Comparison of ENCODE assay signal across 12 mouse cellular contexts in genomic region chr9:74854073-74854591, GRCm38 (mm10). TPM values are rescaled to one million over a fixed set of nuclear protein-coding genes. Genes with fewer than 3 reads are reported as not detected.
A peak's percentile ranks its signal among the peaks of the same experiment; 100 is the strongest.
DNase-seq lines count a peak whose midpoint lies in the region; ATAC-seq lines count a peak whose summit lies in the region.
"Had no signal": no experiment of that assay in that cellular context is flagged by ENCODE, and none has a peak within 500 bp of the region (broad histone marks: within the 10 kb centered on the region; RNA-seq: fewer than 3 reads in every experiment).

No protein-coding gene starts in this region.

- WGBS in kidney, embryonic 15.5 days: 1% methylated on average over 24 of the region's 25 CpGs
- under 1% methylated on average over 25 of the region's 25 CpGs for WGBS in kidney, embryonic 16.5 days
- WGBS in hindbrain, embryonic 16.5 days: under 1% methylated on average over 25 of the region's 25 CpGs
- WGBS in neural tube, embryonic 11.5 days: under 1% methylated on average over 25 of the region's 25 CpGs

- peaks cover 100% of the 10 kb centered on the region for H3K27me3 ChIP-seq in kidney, embryonic 15.5 days
- H3K27me3 ChIP-seq in kidney, embryonic 16.5 days (ENCODE audit: insufficient read depth, low read length): peaks cover 99% of the 10 kb centered on the region
- H3K27me3 ChIP-seq in hindbrain, embryonic 16.5 days (replicated peaks; ENCODE audit: control insufficient read depth, insufficient read depth, low read length): peaks cover 54% of the 10 kb centered on the region
- H3K27me3 ChIP-seq in neural tube, embryonic 11.5 days (ENCODE audit: control insufficient read depth, insufficient read depth, low read length): peaks cover 91% of the 10 kb centered on the region

- H3K9ac ChIP-seq in kidney, embryonic 15.5 days: no peak overlapping the region
- no peak overlapping the region for H3K9ac ChIP-seq in kidney, embryonic 16.5 days (replicated peaks; ENCODE audit: low read length)
- no peak overlapping the region for H3K9ac ChIP-seq in hindbrain, embryonic 16.5 days (ENCODE audit: low read depth, low read length)
- H3K9ac ChIP-seq in neural tube, embryonic 11.5 days (ENCODE audit: low read length): no peak overlapping the region
- H3K9ac ChIP-seq: liver, embryonic 14.5 days had no signal

- peak; percentile 67 for DNase-seq in embryo, embryonic 9.5 days (ENCODE audit: extremely low spot score)
- DNase-seq in neural tube, embryonic 11.5 days (ENCODE audit: low spot score): peak; percentile 55
- no peak for DNase-seq in layer of hippocampus, postnatal 25 days (ENCODE audit: extremely low spot score in 1 of 2, low spot score in 1 of 2)
- DNase-seq: layer of hippocampus, adult 9-11 months; right cerebral cortex, adult 18-20 months had no signal

- no peak overlapping the region for H3K27ac ChIP-seq in kidney, embryonic 15.5 days
- no peak overlapping the region for H3K27ac ChIP-seq in kidney, embryonic 16.5 days (ENCODE audit: low read length)
- no peak overlapping the region for H3K27ac ChIP-seq in hindbrain, embryonic 16.5 days (ENCODE audit: low read depth, low read length)
- no peak overlapping the region; the same call in 1 of the 2 replicates for H3K27ac ChIP-seq in neural tube, embryonic 11.5 days (ENCODE audit: low read depth, low read length)
- H3K27ac ChIP-seq: liver, embryonic 14.5 days had no signal

- ATAC-seq in kidney, embryonic 15.5 days (replicated peaks; ENCODE audit: low FRiP score): peak; percentile 43; the same call in 1 of the 2 replicates
- no peak for ATAC-seq in kidney, embryonic 16.5 days (ENCODE audit: low FRiP score, low TSS enrichment)
- peak; percentile 38; the same call in 1 of the 2 replicates for ATAC-seq in hindbrain, embryonic 16.5 days
- ATAC-seq in neural tube, embryonic 11.5 days (ENCODE audit: insufficient read depth, low FRiP score, low TSS enrichment): 0 out of 2 replicates have a peak, but pooled peaks have one; percentile 17
- no peak for ATAC-seq in cerebellum, adult (ENCODE audit: insufficient number of reproducible peaks, low FRiP score, low TSS enrichment)

- no peaks in the 10 kb centered on the region for H3K9me3 ChIP-seq in kidney, embryonic 15.5 days (replicated peaks)
- H3K9me3 ChIP-seq in kidney, embryonic 16.5 days (ENCODE audit: low read length): no peaks in the 10 kb centered on the region
- H3K9me3 ChIP-seq in hindbrain, embryonic 16.5 days (ENCODE audit: control insufficient read depth, low read length): no peaks in the 10 kb centered on the region
- no peaks in the 10 kb centered on the region for H3K9me3 ChIP-seq in neural tube, embryonic 11.5 days (ENCODE audit: control insufficient read depth, low read length)

- no peaks in the 10 kb centered on the region for H3K36me3 ChIP-seq in kidney, embryonic 15.5 days
- H3K36me3 ChIP-seq in kidney, embryonic 16.5 days (ENCODE audit: insufficient read depth, low read length): no peaks in the 10 kb centered on the region
- H3K36me3 ChIP-seq in hindbrain, embryonic 16.5 days (ENCODE audit: control insufficient read depth, insufficient read depth, low read length): no peaks in the 10 kb centered on the region
- no peaks in the 10 kb centered on the region for H3K36me3 ChIP-seq in neural tube, embryonic 11.5 days (ENCODE audit: control insufficient read depth, insufficient read depth, low read length)

- no peak overlapping the region for H3K4me3 ChIP-seq in kidney, embryonic 15.5 days (replicated peaks)
- no peak overlapping the region for H3K4me3 ChIP-seq in kidney, embryonic 16.5 days (ENCODE audit: low read length)
- H3K4me3 ChIP-seq in hindbrain, embryonic 16.5 days (ENCODE audit: low read length): no peak overlapping the region
- no peak overlapping the region for H3K4me3 ChIP-seq in neural tube, embryonic 11.5 days (ENCODE audit: low read depth, low read length)

- peaks cover 13% of the 10 kb centered on the region for H3K4me1 ChIP-seq in kidney, embryonic 15.5 days
- H3K4me1 ChIP-seq in kidney, embryonic 16.5 days (ENCODE audit: insufficient read depth, low read length): peaks cover 3% of the 10 kb centered on the region
- H3K4me1 ChIP-seq in hindbrain, embryonic 16.5 days (ENCODE audit: control insufficient read depth, insufficient read depth, low read depth, low read length): peaks cover 2% of the 10 kb centered on the region
- H3K4me1 ChIP-seq in neural tube, embryonic 11.5 days (ENCODE audit: control insufficient read depth, insufficient read depth, low read length): peaks cover 10% of the 10 kb centered on the region

- H3K4me2 ChIP-seq in kidney, embryonic 15.5 days: no peak overlapping the region
- H3K4me2 ChIP-seq in kidney, embryonic 16.5 days (replicated peaks; ENCODE audit: low read depth, low read length): no peak overlapping the region
- H3K4me2 ChIP-seq in hindbrain, embryonic 16.5 days (ENCODE audit: low read length): no peak overlapping the region
- 0 out of 2 replicates have a peak overlapping the region, but pooled peaks have one; percentile 13 for H3K4me2 ChIP-seq in neural tube, embryonic 11.5 days (ENCODE audit: low read depth)

RNA-seq across cellular contexts. Expression of gene Onecut1, which starts 7.6 kb away (rescaled TPM):
- polyA plus RNA-seq in kidney, embryonic 15.5 days (2015; fragmentation: Nextera tagmentation; extraction: Ambion mirVana): 0.10 and 0.13 TPM in 2 replicates
- polyA plus RNA-seq in kidney, embryonic 16.5 days (2015; fragmentation: Nextera tagmentation; extraction: Ambion mirVana): 0.05 and 0.06 TPM in 2 replicates
- polyA plus RNA-seq in hindbrain, embryonic 16.5 days (2015; fragmentation: Nextera tagmentation; extraction: Ambion mirVana): 3.4 and 4.6 TPM in 2 replicates
- 8.6 and 10.1 TPM in 2 replicates for polyA plus RNA-seq in neural tube, embryonic 11.5 days (2014; fragmentation: Nextera tagmentation; extraction: Ambion mirVana)
- total RNA-seq in layer of hippocampus, postnatal 25 days (2021): 1 to 10 TPM in 1 of 2 experiments, under 1 TPM in 1; 0.37 to 1.1 TPM
- total RNA-seq: CH12.LX; granulocyte monocyte progenitor cell, adult 5-6 weeks had no signal

Comparison
In these comparisons a context has a peak if more than half of its experiments do, and no peak if none do; other contexts are left out.
1. ATAC-seq: peak in kidney, embryonic 15.5 days (single experiment), hindbrain, embryonic 16.5 days (single experiment) and neural tube, embryonic 11.5 days (single experiment); none in kidney, embryonic 16.5 days (single experiment) and cerebellum, adult (single experiment).
2. DNase-seq: peak in embryo, embryonic 9.5 days (single experiment) and neural tube, embryonic 11.5 days (single experiment); none in layer of hippocampus, postnatal 25 days (0 of 2).